Mouse (Mus musculus) testis, adult 2 months (tissue): ENCODE data around the gene Fxn.

Source experiments
- CTCF ChIP-seq: fragments of 200-500 bp; IDR thresholded peaks from 2 replicates; pipeline ENCODE4 v1.5.1; 2012; ENCODE audit warnings: low read depth, mild to moderate bottlenecking, inconsistent platforms, low read length, moderate library complexity; ENCODE audit not compliant: control insufficient read depth, insufficient read depth, insufficient replicate concordance
- POLR2A ChIP-seq: fragments of 200-500 bp; IDR thresholded peaks from 2 replicates; pipeline ENCODE4 v1.6.1; 2012; ENCODE audit warnings: low read depth, mild to moderate bottlenecking, inconsistent platforms, low read length, moderate library complexity; ENCODE audit not compliant: control insufficient read depth

DNA sequence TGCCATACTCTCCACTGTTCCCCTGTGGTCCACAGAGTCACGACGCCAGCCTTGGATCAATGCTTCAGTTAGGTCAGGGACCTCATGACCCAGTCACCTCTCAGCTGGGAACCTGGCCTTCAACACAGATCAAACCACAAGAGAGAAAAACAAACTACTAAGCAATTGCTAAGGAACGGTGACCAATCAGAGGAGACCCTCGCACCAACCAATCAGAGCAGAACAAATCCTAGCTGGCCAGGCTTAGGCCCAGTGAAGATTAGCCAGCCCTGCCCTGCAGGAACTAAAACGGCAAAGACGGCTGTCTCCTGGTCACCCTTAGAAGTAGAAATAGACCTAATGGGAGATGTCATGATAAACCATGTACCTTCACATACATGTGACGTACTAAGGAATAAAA, 9.1 kb downstream of the Fxn start:
- no peak for TF ChIP-seq POLR2A
- TF ChIP-seq CTCF, result no peak
